Mouse (Mus musculus): ENCODE measurements around the gene Tm4sf20. TPM values are rescaled to one million over a fixed set of nuclear protein-coding genes. Genes with fewer than 3 reads are reported as not detected.

Gene Tm4sf20
- not detected for total RNA-seq (2021)

DNA sequence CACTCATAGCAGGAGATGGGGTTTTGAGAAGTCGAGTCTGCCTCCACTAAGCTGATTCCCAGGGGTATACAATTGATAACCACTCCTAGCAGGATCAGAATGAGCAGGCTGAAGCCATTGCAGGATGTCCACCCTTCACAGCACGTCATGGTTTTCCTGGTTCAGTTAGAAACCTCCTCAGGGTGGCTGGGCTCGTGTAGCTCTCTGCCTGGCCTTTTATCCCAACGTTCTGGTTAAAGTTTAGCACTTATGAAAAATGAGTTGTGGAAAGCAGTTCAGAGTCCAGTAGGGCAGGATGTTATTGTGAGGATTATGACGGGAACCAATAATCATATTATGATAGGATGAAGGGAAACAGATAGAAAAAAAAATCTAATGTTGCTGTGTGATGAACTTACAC, at the start of gene Tm4sf20:
TSS of gene Tm4sf20 (minus strand) at position 193 of the 400 bp plus-strand sequence.
- intact Hi-C loops (cut with DNase I) = no loop called here
- DNase-seq (ENCODE audit: extremely low spot score in 1 of 2, low spot score in 2 of 2) = no peak

DNA sequence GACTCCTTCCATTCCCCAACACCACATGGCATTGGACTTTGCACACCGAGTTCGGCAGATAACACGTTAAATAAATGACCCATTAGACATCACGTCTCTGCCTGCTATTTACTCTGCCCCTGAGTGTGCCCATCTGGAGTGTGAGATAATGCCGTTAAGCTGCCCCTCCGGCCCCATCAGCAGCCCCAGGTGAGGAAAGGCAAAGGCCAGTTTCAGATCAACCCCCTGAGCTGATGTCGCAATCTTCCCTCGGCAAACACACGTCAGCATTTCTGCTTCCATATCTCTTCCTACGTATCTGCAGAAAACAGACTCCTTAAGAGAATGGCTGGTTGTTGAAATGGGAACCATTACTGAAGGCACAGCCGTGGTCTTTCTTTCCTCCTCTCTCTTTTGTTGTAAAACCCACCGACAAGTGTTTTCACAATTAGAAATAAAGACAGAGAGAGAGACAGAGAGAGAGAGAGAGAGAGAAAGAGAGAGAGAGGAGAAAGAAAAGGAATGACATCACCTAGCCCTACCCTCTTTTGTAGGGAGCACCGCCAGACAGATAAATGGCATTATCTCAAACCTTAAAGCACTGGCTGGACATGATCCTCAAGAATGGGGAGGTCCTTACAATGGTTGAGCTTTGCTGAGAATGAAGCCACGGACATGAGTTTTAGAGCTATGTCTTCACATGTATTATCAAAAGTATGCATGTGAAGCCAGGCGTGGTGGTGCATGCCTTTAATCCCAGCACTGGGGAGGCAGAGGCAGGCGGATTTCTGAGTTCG, 47.9 kb upstream of the Tm4sf20 start:
- no peak for DNase-seq (ENCODE audit: extremely low spot score in 1 of 2, low spot score in 2 of 2)
- intact Hi-C loops (cut with DNase I) = no loop called here

DNA sequence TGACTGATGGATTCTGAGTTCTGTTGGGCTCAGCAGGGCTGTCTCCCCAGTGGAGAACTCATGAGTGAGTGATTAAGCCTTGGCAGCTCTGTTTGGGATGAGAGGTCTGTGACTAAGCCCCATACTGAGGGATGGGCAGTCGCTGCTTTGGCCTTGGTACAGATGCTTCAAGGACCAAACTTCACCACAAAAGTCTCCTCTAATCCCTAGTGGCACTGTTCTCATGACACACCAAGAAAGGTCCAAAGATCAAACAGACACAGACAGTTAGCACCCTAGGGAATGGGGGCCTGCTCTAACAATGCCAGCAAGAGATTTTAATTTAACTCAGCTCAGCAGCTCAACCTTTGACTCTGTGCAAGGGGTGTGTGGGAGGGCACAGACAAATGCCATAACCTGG, 43.5 kb upstream of the Tm4sf20 start:
- no peak for DNase-seq (ENCODE audit: extremely low spot score in 1 of 2, low spot score in 2 of 2)
- intact Hi-C loops (cut with DNase I) = no loop called here

DNA sequence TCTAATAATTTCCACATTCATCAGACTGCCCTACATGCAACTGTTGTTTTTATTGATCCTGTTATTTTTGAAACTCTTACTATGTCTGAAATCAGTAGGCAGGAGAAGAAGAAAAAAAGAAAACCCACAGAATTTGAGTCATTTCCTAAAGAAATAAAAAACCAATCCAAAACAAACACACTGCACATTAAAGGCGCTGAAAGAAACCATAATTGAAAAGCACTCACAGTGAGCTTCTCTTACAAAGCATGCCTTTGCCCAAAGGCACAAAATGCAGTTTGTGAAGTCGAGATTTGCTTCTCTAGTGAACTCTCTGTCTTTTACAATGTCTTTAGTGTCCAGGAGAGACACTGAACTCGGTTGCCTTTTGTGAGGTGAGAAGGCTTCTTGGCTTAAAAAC, 40.3 kb upstream of the Tm4sf20 start:
- intact Hi-C loops (cut with DNase I) = no loop called here
- DNase-seq (ENCODE audit: extremely low spot score in 1 of 2, low spot score in 2 of 2) = no peak

DNA sequence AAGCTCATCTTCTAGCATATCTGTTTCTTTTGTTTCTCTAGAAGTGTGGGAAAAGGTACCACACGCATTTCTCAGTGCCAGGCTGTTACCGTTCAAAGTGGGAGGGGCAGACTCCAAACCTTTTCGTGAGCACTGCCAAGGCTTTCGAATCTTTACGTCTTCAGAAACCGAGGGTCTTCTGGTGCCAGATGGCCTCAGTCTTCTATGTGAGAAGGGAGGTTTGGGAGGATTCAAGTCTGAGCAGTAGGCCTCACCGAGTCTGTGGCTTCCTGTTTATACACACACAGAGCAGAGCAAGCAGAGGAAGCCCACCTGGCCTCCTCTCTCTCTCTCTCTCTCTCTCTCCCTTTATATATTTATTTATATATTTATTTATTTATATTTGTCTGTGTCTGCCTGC, 38.9 kb upstream of the Tm4sf20 start:
- intact Hi-C loops (cut with DNase I) = no loop called here

DNA sequence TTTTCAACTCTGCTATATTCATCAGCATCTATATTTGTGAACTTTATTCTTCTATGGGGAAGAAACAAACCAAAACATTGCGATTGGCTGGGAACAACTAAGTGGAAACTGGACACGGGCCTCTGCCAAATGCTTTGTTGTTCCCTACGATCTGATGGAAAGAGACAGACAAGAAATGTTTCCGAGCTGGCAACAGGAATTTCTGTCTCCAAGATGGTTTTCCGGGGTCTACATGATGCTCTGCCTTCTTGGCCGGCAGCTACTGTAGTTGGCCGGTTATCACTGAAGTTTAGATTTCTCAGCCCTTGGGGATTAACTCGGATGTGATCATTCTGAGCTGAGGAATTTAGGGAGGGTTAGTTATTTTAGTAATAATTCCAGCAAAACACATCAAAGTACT, 38.1 kb upstream of the Tm4sf20 start:
- intact Hi-C loops (cut with DNase I) = no loop called here
- no peak for DNase-seq (ENCODE audit: extremely low spot score in 1 of 2, low spot score in 2 of 2)

More for the DNA sequence above, 38.9 kb upstream of the Tm4sf20 start:
- DNase-seq (ENCODE audit: extremely low spot score in 1 of 2, low spot score in 2 of 2) = no peak

DNA sequence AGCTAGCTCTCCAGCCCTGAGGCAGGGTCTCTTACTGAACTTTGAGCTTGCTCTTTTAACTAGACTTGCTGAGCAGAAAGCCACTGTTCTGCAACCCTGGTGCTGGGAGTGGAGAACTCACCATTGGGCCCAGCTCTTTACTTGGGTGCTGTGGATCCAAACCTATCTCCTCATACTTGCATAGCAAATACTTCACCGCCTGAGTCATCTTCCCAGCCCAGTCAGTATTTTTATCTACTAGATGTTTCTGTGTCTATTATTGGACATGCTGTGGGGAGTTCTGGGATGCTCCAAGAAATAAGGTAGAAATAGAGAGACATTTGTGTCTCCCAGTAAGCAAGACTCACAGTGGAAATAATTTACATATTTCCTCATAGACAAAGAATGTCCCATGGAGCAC, 35.8 kb upstream of the Tm4sf20 start:
- intact Hi-C loops (cut with DNase I) = no loop called here
- DNase-seq (ENCODE audit: extremely low spot score in 1 of 2, low spot score in 2 of 2) = no peak

DNA sequence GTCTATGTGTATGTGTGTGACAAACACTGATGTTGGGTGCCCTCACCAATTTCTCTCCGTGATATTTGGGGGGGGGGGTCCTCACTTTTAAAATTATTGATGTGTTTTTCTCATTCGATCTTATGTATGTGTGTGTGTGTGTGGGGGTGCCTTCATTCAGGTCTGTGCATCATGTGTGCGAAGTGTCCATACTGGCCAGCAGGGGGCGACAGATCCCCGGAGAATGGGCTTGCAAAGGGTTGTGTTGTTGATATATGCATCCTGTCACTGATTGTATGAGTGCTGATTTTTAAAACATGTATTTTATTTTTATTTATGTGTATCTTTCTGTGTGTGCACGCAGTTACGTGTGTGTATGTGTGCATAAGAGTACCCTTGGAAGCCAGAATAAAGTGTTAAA, 35.3 kb upstream of the Tm4sf20 start:
- intact Hi-C loops (cut with DNase I) = no loop called here
- no peak for DNase-seq (ENCODE audit: extremely low spot score in 1 of 2, low spot score in 2 of 2)

DNA sequence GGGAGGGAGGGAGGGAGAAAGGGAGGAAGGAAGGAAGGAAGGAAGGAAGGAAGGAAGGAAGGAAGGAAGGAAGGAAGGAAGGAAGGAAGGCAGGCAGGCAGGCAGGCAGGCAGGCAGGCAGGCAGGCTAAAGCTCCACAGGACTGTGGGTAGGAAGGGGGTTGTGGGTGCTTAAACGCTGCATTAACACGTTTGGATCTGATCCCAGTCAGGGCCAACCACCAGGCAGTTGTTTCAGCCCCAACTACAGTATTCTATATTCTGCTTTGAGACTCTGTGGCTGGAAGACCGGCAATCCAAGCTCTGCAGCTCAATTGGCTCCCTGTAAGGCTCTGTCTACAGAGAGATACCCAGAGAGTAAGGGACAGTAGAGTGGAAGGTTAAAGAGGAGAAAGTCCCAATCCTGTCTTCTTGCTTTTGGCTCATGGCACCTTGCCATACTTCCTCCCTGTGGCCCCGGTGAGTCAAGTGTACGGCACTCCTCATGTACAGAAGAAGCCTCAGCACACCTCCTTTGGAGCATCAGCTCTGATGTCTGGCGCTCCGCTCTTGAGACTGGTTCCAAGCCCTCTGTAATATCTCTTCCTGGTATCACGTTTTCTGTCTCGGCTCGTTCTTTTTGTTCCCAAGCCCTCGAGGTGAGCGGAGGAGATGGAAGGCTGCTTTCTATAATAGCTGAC, 33.0 kb upstream of the Tm4sf20 start:
- no peak for DNase-seq (ENCODE audit: extremely low spot score in 1 of 2, low spot score in 2 of 2)
- intact Hi-C loops (cut with DNase I) = no loop called here

DNA sequence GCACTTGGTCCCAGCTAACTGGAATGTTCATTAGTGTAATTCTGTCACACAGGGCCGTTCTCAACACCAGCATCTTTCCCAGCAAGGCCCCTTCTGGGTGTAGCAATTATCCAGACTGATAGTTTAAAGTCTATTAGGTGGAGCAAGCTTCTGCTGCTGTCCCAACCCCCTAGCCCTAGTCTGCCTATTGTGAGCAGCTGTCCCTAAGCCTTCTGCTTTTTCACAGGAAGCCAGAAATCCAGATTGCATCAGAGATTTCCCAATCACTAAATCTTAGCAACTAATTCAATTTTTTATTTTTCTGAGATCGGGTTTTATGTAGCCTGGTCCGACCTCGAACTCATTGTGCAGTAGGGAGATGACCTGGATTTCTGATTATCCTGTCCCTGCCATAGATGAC, 30.7 kb upstream of the Tm4sf20 start:
- intact Hi-C loops (cut with DNase I) = loop anchor here (5.0 kb wide), 1 partner anchor 38 kb away; the partner anchor contains the start of gene Agfg1

DNA sequence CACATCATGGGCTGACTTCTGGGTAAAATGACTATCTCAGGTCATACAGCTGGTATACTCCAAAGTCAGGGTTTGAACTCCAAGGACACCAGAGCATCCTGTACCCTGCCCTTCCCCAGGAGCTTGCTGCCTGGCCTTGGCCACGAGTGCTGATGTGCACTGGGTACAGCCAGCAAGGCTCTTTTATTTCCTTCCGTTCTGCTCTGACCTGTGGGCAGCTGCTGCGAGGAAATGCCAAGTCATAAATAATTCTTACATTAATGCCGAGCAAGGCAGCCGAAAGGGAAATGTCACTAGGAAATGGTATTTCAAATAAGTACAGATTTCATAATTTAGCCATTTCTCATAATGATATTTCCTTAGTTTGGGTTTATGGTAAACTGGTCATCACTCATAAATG, 30.0 kb upstream of the Tm4sf20 start:
- no peak for DNase-seq (ENCODE audit: extremely low spot score in 1 of 2, low spot score in 2 of 2)
- intact Hi-C loops (cut with DNase I) = loop anchor here (5.0 kb wide), 1 partner anchor 39 kb away; the partner anchor contains the start of gene Agfg1

More for the DNA sequence above, 30.7 kb upstream of the Tm4sf20 start:
- no peak for DNase-seq (ENCODE audit: extremely low spot score in 1 of 2, low spot score in 2 of 2)

DNA sequence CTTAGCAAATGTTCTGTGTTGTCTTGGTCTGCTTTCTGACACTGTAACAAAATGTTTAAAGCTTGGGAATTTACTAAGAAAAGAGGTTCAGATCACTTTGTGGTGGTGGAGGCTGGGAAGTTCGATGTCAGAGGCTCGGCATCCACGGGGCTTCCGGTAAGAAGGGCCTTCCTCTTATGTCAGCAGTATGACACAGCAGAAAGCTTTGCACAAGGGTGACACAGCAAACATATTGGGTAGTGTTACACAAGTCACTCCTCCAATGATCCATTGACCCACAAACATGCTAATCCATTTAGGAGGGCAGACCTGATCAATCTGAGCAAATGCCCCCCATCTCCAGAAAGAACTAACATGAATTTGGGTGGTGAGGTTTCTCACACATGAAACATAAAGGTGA, 28.8 kb upstream of the Tm4sf20 start:
- no peak for DNase-seq (ENCODE audit: extremely low spot score in 1 of 2, low spot score in 2 of 2)
- intact Hi-C loops (cut with DNase I) = loop anchor here (5.0 kb wide), 1 partner anchor 40 kb away; the partner anchor contains the start of gene Agfg1

DNA sequence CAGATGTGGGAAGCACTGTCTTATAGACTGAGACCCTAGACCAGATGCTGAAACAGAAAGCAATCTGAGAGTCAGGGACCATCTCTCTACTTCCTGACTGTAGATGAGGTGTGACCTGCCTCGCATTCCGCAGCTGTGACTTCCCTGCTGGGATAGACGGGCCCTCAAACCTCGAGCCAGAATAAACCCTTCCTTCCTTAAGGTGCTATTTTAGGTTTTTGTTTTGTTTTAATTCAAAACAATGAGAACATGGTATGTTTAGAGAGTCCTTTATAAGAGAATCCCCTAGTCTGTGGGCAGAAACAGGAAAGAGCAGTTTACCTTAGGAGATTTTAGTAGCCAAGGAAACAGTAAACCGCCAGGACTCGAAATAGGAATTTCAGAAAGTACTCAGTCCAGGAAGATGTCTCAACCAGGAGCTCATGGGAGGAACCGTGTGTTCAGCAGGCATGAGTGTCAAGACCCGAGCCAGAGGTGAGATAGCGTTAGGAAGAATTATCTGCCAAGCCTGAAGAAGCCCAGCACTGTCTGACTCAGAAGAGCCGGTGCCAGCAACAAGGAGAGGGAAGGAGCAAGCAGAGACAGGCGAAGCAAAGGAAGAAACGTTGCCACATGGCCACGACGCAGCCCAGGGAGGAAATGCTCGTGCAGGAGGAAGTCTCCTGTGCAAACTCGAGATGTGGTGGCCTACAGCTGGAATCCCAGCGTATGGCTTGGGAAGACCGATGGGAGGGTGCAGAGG, 27.6 kb upstream of the Tm4sf20 start:
- intact Hi-C loops (cut with DNase I) = loop anchor here (2.0 to 5.0 kb wide), 2 partner anchors 41 to 187 kb away; partner anchors contain the start of gene Agfg1
- peak in 1 of 2 experiments; percentile 55 for DNase-seq (ENCODE audit: extremely low spot score in 1 of 2, low spot score in 2 of 2)

DNA sequence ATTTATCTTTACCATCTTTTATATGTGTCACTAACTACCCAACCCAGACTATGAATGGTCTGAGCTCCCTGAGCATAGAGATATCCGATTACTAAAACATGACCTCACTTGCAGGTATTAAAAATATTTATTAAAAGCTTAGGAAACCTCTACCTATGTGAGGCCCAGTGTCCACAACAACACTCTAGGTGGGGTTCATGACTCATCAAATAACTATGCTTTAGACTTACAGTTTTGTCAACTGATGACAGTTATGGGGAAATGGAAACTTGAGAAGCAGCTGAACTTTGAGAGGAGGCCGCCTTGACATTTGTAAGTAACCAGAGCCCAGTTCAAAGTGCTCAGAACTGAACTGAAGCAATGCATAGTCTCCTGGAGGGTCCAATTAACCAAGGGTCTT, 26.9 kb upstream of the Tm4sf20 start:
- intact Hi-C loops (cut with DNase I) = loop anchor here (2.0 to 5.0 kb wide), 2 partner anchors 42 to 188 kb away; partner anchors contain the start of gene Agfg1
- no peak for DNase-seq (ENCODE audit: extremely low spot score in 1 of 2, low spot score in 2 of 2)

DNA sequence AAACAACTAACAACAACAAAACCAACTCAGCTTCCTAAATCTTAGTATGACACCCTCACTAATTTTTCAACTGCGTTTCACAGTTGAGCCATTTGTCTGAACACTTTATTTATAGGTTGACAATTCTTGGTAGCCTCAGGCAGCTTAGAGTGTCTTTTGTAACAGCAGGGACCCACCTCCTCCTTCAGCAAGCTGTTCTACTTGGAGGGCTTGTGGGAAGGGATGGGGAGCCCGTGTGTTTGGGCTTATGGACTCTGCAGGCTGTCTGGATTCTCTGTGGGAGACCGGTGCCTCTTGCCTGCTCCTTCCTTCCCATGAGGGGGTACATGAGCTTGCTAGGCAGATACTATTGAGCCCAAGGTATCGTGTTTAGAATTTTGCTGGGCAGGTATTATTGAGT, 25.7 kb upstream of the Tm4sf20 start:
- peak; percentile 38 to 49 for DNase-seq (ENCODE audit: extremely low spot score in 1 of 2, low spot score in 2 of 2)
- intact Hi-C loops (cut with DNase I) = loop anchor here (2.0 kb wide), 1 partner anchor 189 kb away; no protein-coding TSS in a partner anchor

DNA sequence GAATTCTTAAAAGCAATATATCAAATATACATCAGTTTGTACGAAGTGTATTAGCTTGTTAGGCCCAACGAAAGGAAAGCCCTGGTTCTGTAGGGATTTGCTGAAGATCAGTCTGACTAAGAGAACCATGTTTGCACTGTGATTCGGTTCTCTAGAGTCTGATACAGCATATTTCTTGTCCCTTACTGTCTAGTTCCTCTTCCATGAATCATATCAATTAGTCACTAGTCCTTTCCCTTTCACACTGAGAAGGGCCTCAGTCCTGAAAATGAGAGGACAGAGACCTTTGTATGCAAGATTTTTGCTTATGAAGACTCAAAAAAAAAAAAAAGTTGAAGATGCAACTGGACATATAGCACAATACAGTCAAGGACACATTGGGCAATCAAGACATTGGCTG, 24.8 kb upstream of the Tm4sf20 start:
- intact Hi-C loops (cut with DNase I) = no loop called here
- no peak for DNase-seq (ENCODE audit: extremely low spot score in 1 of 2, low spot score in 2 of 2)

DNA sequence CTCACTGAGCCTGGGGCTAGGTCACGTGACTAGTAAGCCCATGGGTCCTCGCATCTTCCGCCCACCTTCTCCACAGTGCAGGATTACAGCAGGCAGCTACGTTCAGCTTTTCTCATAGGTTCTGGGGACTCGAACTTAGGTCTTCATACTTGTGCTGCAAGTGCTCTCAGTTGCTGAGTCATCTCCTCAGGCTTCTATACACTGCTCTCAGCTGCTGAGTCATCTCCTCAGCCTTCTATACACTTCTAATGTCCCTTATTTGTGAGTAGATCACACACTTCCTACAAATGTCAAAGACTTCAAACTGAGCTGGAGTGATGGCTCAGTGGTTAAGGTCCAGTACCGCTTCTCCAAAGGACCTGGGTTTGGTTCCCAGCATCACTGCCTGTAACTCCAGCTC, 24.0 kb upstream of the Tm4sf20 start:
- intact Hi-C loops (cut with DNase I) = no loop called here

DNA sequence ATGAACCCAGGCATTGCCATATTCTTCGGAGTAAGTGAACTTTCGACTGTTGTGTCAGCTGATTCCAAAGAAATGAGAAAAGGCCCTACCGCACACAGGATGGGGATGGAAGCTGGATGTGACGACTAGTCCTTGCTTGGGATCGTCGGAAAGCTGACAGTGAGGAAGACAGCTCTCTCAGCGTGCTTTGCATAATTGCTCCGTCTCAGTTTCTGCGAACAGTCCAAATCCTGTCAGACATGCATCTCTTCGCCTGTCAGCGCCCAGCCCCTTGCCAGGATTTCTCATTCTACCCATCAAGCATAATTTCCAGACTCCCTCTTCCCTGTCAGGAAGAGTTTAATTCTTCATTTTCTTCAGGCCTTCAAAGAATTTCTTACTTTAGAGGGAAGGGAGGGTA, 22.8 kb upstream of the Tm4sf20 start:
- intact Hi-C loops (cut with DNase I) = no loop called here

More for the DNA sequence above, 24.0 kb upstream of the Tm4sf20 start:
- DNase-seq (ENCODE audit: extremely low spot score in 1 of 2, low spot score in 2 of 2) = no peak

DNA sequence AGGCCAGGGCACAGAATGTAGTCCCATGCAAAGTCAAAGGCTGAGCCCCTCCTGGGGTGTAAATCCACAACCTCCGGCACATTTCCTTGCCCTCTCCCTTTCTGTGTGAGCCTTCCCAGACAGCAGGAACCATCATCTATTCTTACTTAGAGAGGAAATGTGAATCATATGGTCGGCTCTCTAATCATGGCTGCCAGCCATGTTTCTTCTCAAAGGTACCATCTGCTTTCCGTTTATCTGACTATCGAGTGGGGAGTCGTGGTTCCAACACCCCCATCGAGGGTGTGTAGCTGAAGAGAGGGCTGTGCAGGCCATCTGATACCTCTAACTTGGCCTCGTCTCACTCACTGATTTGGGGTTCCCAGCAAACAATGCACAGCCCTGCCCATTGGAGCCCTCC, 19.8 kb upstream of the Tm4sf20 start:
- no peak for DNase-seq (ENCODE audit: extremely low spot score in 1 of 2, low spot score in 2 of 2)
- intact Hi-C loops (cut with DNase I) = loop anchor here (10.0 kb wide), 1 partner anchor 927 kb away; no protein-coding TSS in a partner anchor

More for the DNA sequence above, 22.8 kb upstream of the Tm4sf20 start:
- DNase-seq (ENCODE audit: extremely low spot score in 1 of 2, low spot score in 2 of 2) = no peak

Data from left cerebral cortex, postnatal 10 days (tissue).